Mouse (Mus musculus): ENCODE data around the gene Selenov.
"Not testable (repeated sequence)": the region's sequence is repeated elsewhere in the genome, so short reads cannot be mapped to it uniquely, and the experiment has no call there.

The Selenov gene

DNA sequence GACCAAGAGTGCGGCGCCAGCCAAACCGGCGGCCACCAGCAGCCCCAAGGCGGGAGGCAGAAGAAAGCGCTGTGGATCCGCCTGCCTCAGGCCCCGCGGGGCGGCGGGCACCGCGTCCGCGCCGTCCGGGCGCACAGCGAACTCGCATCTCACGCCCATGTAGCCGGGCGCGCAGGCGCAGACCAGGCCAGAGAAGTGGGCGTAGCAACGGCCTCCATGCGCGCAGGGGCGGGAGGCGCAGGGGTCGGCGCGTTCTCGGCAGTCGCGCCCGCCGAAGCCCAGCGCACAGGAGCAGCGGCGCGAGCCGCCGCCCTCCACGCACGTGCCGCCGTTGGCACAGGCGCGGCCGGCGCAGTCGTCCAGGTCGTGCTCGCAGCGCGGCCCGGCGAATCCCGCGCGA is 3.5 kb upstream of the Selenov start:
- DNase-seq (ENCODE audit: low spot score): peak; percentile 86

GRCm38 (mm10) chr7:28290165-28290564 is 821 bp downstream of the Selenov start:
- no peak for DNase-seq (ENCODE audit: low spot score)

- no peak for DNase-seq (ENCODE audit: low spot score)
Observed at GRCm38 (mm10) chr7:28280630-28281029, 10.4 kb downstream of the Selenov start.

DNA sequence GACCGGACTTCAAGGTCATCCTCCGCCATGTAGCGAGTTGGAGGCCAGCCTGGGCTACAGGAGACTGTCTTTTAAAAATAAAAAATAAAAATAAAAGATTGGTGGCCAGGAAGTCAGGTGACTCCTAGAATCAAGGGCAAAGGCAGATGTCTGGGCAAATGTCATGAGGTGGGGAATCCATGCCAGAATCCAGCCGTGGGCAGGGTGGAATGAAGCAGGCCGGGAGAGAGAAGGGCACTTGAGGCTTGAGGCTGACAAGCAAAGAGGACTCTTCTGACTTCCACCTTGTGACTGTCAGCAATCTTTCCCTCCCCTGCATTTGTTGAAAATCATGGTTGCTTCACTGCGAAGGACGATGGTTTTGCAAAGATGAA is 12.7 kb downstream of the Selenov start:
- DNase-seq (ENCODE audit: low spot score): no peak

DNA sequence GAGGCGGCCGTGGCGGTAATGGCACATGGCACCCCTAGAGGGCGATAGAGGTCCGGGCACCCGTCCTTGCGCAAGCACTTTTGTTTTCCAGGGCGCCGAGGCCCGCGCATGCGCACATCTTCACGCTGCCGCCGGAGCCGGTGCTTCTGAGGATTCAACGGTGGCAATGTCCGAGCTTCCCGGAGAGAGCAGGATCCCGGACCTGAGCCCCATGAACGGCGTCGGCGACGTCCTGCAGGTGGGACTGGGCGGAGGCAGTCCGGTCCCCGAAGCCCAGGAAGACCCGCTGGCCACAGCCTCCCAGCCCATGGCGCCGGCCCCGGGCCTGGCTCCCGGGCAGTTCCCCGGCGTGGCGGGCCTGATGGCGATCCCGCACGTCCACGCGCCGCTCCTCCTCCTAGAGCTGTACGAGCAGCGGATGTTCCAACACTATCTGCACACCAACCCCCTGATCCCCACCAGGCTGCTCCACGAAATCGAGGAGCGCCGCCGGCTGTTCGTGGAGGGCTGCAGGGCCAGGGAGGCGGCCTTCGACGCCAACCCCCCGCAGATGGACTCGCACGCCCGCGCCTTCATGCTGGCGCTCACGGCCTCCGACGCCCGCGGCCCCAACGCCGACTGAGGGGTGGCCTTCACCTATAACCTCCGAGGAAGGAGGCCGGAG is 13.2 kb downstream of the Selenov start, which contains the start of gene Eid2b:
Gene Eid2b (plus strand): TSS at position 125 of the 664 bp plus-strand sequence.
- peak; percentile 98 for DNase-seq (ENCODE audit: low spot score)

DNA sequence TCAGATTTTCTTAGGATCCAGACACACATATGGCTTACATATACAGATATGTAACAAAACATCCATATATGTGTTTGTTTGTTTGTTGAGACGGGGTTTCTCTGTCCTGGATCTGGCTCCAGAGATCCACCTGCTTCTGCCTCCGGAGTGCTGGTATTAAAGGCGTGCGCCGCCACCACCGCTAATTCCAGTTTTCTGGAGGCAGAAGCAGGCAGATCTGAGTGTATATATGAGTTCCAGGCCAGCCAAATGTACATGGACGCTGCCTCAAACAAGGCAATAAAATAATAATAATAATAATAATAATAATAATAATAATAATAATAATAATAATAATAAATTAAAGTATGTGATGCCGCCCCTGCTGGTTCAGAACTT is 13.8 kb downstream of the Selenov start:
- no peak for DNase-seq (ENCODE audit: low spot score)

- no peak for DNase-seq (ENCODE audit: low spot score)
Observed at GRCm38 (mm10) chr7:28271761-28272160, 19.2 kb downstream of the Selenov start.

- DNase-seq (ENCODE audit: low spot score): no peak
Observed at GRCm38 (mm10) chr7:28269355-28269754, 21.6 kb downstream of the Selenov start.

- no peak for DNase-seq (ENCODE audit: low spot score)
Observed at GRCm38 (mm10) chr7:28268576-28268975, 22.4 kb downstream of the Selenov start.

GRCm38 (mm10) chr7:28268042-28268531 is 22.9 kb downstream of the Selenov start:
- peak; percentile 72 for DNase-seq (ENCODE audit: low spot score)

- DNase-seq (ENCODE audit: low spot score): peak; percentile 91
Observed at GRCm38 (mm10) chr7:28267129-28268041, 23.6 kb downstream of the Selenov start, which contains the start of gene Eid2. Gene Eid2 (plus strand): TSS chr7:28267881.

GRCm38 (mm10) chr7:28265391-28265790 is 25.6 kb downstream of the Selenov start:
- no peak for DNase-seq (ENCODE audit: low spot score)

DNA sequence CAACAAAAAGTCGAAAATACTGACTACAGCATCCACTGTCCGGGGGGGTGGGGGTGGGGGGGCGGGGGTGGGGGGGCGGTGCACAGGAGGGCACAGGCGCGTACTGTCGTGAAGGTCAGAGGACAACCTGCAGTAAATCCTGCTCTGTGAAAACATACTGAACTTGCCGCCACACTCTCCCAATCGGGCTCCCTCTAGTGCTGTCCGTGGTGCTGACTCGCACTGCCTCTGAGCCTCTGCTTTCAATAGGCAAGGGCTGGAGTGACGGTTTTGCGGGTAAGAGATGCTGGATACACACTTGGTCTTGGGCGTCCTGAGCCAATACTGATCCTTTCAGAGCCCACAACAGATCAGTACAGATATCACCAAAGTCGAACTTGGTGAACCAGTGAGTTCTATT is 27.2 kb downstream of the Selenov start:
- peak; percentile 91 for DNase-seq (ENCODE audit: low spot score)

DNA sequence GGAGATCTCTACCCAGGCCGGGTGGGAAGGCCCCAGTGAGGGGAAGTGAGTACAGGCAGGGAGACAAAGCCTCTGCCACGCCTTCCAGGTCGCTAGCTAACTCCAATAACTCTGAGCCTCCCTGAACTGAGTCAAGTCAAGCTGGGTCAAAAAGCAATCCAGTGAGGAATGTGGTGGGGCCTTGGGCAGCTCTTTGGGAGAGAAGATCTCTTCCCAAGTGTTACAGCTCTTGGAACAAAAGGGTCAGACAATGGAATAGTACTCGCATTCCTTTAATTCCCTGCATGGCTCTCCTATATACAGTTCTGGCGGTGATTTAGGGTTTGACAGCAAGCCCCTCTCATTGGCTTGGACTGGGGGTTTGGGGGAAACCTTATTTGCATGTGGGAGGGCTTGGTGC is 28.1 kb downstream of the Selenov start:
- DNase-seq (ENCODE audit: low spot score): no peak

DNA sequence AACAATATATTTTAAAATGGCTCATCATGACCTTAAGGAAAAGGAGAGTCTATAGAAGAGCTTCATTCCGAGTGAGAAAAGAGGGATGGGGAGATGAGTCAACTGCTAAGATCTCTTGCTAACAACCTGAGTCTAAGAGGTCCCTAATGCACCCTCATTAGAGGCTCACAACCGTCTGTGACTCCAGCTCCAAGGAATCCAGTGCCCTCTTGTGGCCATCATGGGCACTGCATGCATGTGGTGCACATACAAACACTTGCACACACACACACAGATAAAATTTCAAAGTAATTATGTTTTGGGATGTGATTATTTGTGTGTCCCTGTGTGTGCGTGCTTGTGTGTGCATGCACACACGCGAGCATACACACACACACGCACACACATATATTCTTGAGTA is 35.5 kb downstream of the Selenov start:
- DNase-seq (ENCODE audit: low spot score): no peak

- DNase-seq (ENCODE audit: low spot score): no peak
Observed at GRCm38 (mm10) chr7:28254591-28254990, 36.4 kb downstream of the Selenov start.

GRCm38 (mm10) chr7:28251976-28252375 is 39.0 kb downstream of the Selenov start:
- DNase-seq (ENCODE audit: low spot score): no peak

GRCm38 (mm10) chr7:28248957-28249356 is 42.0 kb downstream of the Selenov start:
- DNase-seq (ENCODE audit: low spot score): no peak

DNA sequence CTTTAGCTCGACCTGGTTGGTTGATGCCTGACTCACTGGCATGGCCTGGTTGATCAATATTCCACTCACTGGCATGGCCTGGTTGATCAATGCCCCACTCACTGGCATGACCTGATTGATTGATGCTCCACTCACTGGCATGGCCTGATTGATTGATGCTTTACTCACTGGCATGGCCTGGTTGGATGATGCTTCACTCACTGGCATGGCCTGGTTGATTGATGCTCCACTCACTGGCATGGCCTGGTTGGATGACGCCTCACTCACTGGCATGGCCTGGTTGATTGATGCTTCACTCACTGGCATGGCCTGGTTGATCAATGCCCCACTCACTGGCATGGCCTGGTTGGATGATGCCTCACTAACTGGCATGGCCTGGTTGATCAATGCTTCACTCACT is 47.0 kb downstream of the Selenov start:
- DNase-seq (ENCODE audit: low spot score): not testable (repeated sequence)

Measured in testis, postnatal 10 days (tissue).